Mouse (Mus musculus) embryonic facial prominence, embryonic 11.5 days (tissue): ENCODE data around the gene Rbks. TPM values are rescaled to one million over a fixed set of nuclear protein-coding genes. Genes with fewer than 3 reads are reported as not detected.

Source experiments
- microRNA-seq: library from miRNA; unstranded; fragments of <30 nt; microRNA quantifications from one replicate; pipeline ENCODE4, GENCODE M21; 2016; ENCODE audit warnings: borderline number of aligned reads
- polyA plus RNA-seq: library from polyadenylated mRNA; unstranded; fragments of >200 nt; fragmentation: Nextera tagmentation; extraction: Ambion mirVana; gene quantifications from 2 replicates; pipeline ENCODE4 v1.2.1, GENCODE M21; 2014

Gene Rbks
- polyA plus RNA-seq, 1 experiment from 2014 or later: 3.0 TPM

Small RNA genes within 50 kb of the gene (microRNA-seq; reads per million reads assigned to microRNA genes)
- gene Mir3473e: not detected

Other genes starting within 250 kb of the Rbks start
- gene Zfp512, start 245.2 kb downstream of the Rbks start, polyA plus RNA-seq: 60.0 and 63.7 TPM in 2 replicates
- not detected in 2 replicates for gene 4930548H24Rik, start 211.9 kb downstream of the Rbks start, polyA plus RNA-seq
- 77.7 and 85.2 TPM in 2 replicates for gene Gpn1, start 202.9 kb downstream of the Rbks start, polyA plus RNA-seq
- gene Slc4a1ap, start 170.6 kb downstream of the Rbks start, polyA plus RNA-seq: 26.2 and 29.5 TPM in 2 replicates
- 17.8 and 18.8 TPM in 2 replicates for gene Supt7l, start 169.8 kb downstream of the Rbks start, polyA plus RNA-seq
- gene Mrpl33, start 100.7 kb downstream of the Rbks start, polyA plus RNA-seq: 245 and 246 TPM in 2 replicates
- gene Babam2, start 57 bp upstream of the Rbks start, polyA plus RNA-seq: 32.4 and 38.8 TPM in 2 replicates